Mouse (Mus musculus): ENCODE data around the gene Pdpk1. TPM values are rescaled to one million over a fixed set of nuclear protein-coding genes. Genes with fewer than 3 reads are reported as not detected.

The Pdpk1 gene
- total RNA-seq, 1 experiment = 25.6 TPM

DNA sequence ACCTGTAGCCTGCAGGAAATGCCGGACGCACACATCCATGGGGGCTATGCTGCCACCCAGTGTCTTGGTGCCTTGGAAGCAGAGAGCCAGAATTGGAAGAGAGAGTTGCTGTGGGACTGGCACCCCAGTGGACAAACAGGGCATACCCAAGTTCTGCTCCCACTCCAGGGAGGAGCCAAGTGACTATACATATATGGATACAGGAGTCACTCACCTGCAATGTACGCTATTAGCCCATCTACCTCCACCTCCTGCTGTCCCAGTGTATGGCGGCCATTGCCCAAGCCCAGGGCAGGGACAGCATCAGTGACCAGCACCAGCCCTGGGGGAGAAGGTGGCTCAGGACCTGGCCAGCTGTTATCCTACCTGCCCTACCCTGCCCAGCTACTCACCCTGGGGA lies 6.8 kb upstream of the Pdpk1 start:
- DNase-seq (ENCODE audit: low read depth, low spot score) = no peak
- TF ChIP-seq ZNF384 (IDR thresholded peaks at IDR 0.05; ENCODE audit: low read depth, low read length) (no peak), MAFK (IDR thresholded peaks at IDR 0.05; ENCODE audit: insufficient read depth, low read depth, low read length) (no peak), ZC3H11A (IDR thresholded peaks at IDR 0.05; ENCODE audit: borderline replicate concordance, low read depth, low read length) (no peak)
- Histone ChIP-seq H3K36me3 (ENCODE audit: control insufficient read depth, insufficient read depth, low read length, poor library complexity, severe bottlenecking) (peaks cover 22% of the 10 kb centered on the region; the same call in 1 of the 2 replicates), H3K9me3 (ENCODE audit: control insufficient read depth, insufficient read depth, low read depth, low read length) (no peaks in the 10 kb centered on the region), H3K4me3 (ENCODE audit: insufficient read depth in 1 of 2, low read depth in 1 of 2, low read length in 2 of 2, poor library complexity in 1 of 2, severe bottlenecking in 1 of 2) (no peak overlapping the region), H3K27ac (ENCODE audit: insufficient read depth, low read depth, low read length, poor library complexity, severe bottlenecking) (no peak overlapping the region), H3K9ac (ENCODE audit: insufficient read depth, low read depth, low read length, poor library complexity, severe bottlenecking) (no peak overlapping the region), H3K4me1 (ENCODE audit: control insufficient read depth in 2 of 2, insufficient read depth in 2 of 2, low read length in 2 of 2, poor library complexity in 1 of 2) (peaks cover 0 to 11% of the 10 kb centered on the region in 2 experiments; a peak in 2 of 4 replicates)
- in situ Hi-C loops (cut with MboI; ENCODE audit: low sequenced_read_pairs in 2 of 2, unreplicated experiment in 2 of 2) = no loop called here

DNA sequence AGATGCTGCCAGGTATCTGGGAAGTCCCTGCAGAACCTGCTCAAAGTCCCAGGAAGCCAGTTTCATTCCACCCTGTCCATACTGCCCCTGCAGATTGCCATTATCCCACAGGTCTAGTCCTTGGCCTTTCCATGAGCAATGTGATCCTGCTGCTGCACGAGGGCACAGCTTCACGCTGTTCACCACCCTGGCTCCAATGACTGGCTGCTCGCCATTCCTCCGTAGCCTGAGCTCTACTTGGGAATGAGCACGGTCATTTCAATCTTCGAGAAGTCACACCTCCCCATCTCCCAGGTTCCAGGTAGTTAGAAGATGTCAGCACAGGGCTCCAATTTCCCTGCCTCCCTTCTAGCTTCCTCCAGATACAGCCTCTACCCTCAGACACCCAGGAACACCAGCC lies 6.4 kb upstream of the Pdpk1 start:
- H3K4me3 ChIP-seq (ENCODE audit: insufficient read depth in 1 of 2, low read depth in 1 of 2, low read length in 2 of 2, poor library complexity in 1 of 2, severe bottlenecking in 1 of 2) = no peak overlapping the region
- TF ChIP-seq ZC3H11A (IDR thresholded peaks at IDR 0.05; ENCODE audit: borderline replicate concordance, low read depth, low read length) (no peak), HCFC1 (IDR thresholded peaks at IDR 0.05; ENCODE audit: borderline replicate concordance, insufficient read depth, low read length) (no peak), CHD2 (IDR thresholded peaks at IDR 0.05; ENCODE audit: low read depth, low read length) (no peak), ZNF384 (IDR thresholded peaks at IDR 0.05; ENCODE audit: low read depth, low read length) (no peak)
- no peak overlapping the region for H3K27ac ChIP-seq (ENCODE audit: insufficient read depth, low read depth, low read length, poor library complexity, severe bottlenecking)
- in situ Hi-C loops (cut with MboI; ENCODE audit: low sequenced_read_pairs in 2 of 2, unreplicated experiment in 2 of 2) = no loop called here
- DNase-seq (ENCODE audit: low read depth, low spot score) = no peak
- H3K4me1 ChIP-seq (ENCODE audit: control insufficient read depth in 2 of 2, insufficient read depth in 2 of 2, low read length in 2 of 2, poor library complexity in 1 of 2) = peaks cover 0 to 11% of the 10 kb centered on the region in 2 experiments; a peak in 2 of 4 replicates
- peaks cover 22% of the 10 kb centered on the region; the same call in 1 of the 2 replicates for H3K36me3 ChIP-seq (ENCODE audit: control insufficient read depth, insufficient read depth, low read length, poor library complexity, severe bottlenecking)
- H3K9ac ChIP-seq (ENCODE audit: insufficient read depth, low read depth, low read length, poor library complexity, severe bottlenecking) = no peak overlapping the region
- no peaks in the 10 kb centered on the region for H3K9me3 ChIP-seq (ENCODE audit: control insufficient read depth, insufficient read depth, low read depth, low read length)

DNA sequence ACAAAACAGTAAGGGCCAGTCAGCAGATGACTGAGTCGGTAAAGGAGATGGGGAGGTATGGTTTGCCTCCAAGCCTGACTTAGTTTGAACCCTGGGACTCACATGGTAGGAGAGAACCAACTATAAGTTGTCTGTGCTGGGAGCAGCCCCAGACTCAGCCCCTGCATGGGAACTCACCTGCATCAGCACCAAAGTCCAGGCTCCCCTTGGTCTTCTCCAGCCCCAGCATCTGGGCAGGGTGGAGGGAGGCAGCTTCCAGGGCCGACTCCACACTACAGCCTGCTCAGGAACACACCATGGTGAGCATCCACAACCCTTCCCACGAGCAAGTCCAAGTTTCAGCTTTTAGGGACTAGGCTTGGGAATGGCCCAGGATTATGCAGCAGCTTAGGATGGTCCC lies 5.7 kb upstream of the Pdpk1 start:
- Histone ChIP-seq H3K4me3 (ENCODE audit: insufficient read depth in 1 of 2, low read depth in 1 of 2, low read length in 2 of 2, poor library complexity in 1 of 2, severe bottlenecking in 1 of 2) (no peak overlapping the region), H3K27ac (ENCODE audit: insufficient read depth, low read depth, low read length, poor library complexity, severe bottlenecking) (no peak overlapping the region), H3K36me3 (ENCODE audit: control insufficient read depth, insufficient read depth, low read length, poor library complexity, severe bottlenecking) (peaks cover 22% of the 10 kb centered on the region; the same call in 1 of the 2 replicates), H3K9ac (ENCODE audit: insufficient read depth, low read depth, low read length, poor library complexity, severe bottlenecking) (no peak overlapping the region), H3K4me1 (ENCODE audit: control insufficient read depth in 2 of 2, insufficient read depth in 2 of 2, low read length in 2 of 2, poor library complexity in 1 of 2) (peaks cover under 1 to 6% of the 10 kb centered on the region in 2 experiments; a peak in 2 of 4 replicates), H3K9me3 (ENCODE audit: control insufficient read depth, insufficient read depth, low read depth, low read length) (no peaks in the 10 kb centered on the region)
- TF ChIP-seq MAFK (IDR thresholded peaks at IDR 0.05; ENCODE audit: insufficient read depth, low read depth, low read length) = no peak
- TF ChIP-seq CHD2 (IDR thresholded peaks at IDR 0.05; ENCODE audit: low read depth, low read length) = no peak
- TF ChIP-seq HCFC1 (IDR thresholded peaks at IDR 0.05; ENCODE audit: borderline replicate concordance, insufficient read depth, low read length) = no peak
- no peak for TF ChIP-seq ZNF384 (IDR thresholded peaks at IDR 0.05; ENCODE audit: low read depth, low read length)
- no peak for TF ChIP-seq ZC3H11A (IDR thresholded peaks at IDR 0.05; ENCODE audit: borderline replicate concordance, low read depth, low read length)
- DNase-seq (ENCODE audit: low read depth, low spot score) = no peak
- in situ Hi-C loops (cut with MboI; ENCODE audit: low sequenced_read_pairs in 2 of 2, unreplicated experiment in 2 of 2) = no loop called here

DNA sequence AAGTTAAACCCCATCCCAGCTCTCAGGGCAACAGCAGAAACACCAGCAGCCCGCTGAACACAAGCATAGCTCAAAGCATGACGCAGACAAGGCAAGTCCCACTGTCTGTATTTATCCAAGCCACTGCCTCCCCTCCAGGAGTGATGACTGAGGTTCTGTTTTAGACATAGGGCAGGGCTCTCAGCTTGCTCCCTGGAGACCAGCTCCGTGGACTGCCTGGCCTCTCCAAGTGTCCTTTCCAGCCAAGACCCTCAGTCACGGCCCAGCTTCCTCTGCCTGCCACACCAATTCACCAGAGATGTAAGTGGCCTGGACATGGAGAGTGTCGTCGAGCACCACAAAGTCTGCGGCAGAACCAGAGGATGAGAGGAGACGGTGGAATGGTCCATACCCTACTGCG lies 5.0 kb upstream of the Pdpk1 start:
- Histone ChIP-seq H3K36me3 (ENCODE audit: control insufficient read depth, insufficient read depth, low read length, poor library complexity, severe bottlenecking) (peaks cover 22% of the 10 kb centered on the region; the same call in 1 of the 2 replicates), H3K27ac (ENCODE audit: insufficient read depth, low read depth, low read length, poor library complexity, severe bottlenecking) (no peak overlapping the region), H3K4me3 (ENCODE audit: insufficient read depth in 1 of 2, low read depth in 1 of 2, low read length in 2 of 2, poor library complexity in 1 of 2, severe bottlenecking in 1 of 2) (no peak overlapping the region), H3K4me1 (ENCODE audit: control insufficient read depth in 2 of 2, insufficient read depth in 2 of 2, low read length in 2 of 2, poor library complexity in 1 of 2) (peaks cover 2 to 9% of the 10 kb centered on the region in 2 experiments; a peak in 3 of 4 replicates), H3K9me3 (ENCODE audit: control insufficient read depth, insufficient read depth, low read depth, low read length) (no peaks in the 10 kb centered on the region), H3K9ac (ENCODE audit: insufficient read depth, low read depth, low read length, poor library complexity, severe bottlenecking) (no peak overlapping the region)
- no peak for DNase-seq (ENCODE audit: low read depth, low spot score)
- TF ChIP-seq MAFK (IDR thresholded peaks at IDR 0.05; ENCODE audit: insufficient read depth, low read depth, low read length) (no peak), CHD2 (IDR thresholded peaks at IDR 0.05; ENCODE audit: low read depth, low read length) (no peak), ZNF384 (IDR thresholded peaks at IDR 0.05; ENCODE audit: low read depth, low read length) (no peak), HCFC1 (IDR thresholded peaks at IDR 0.05; ENCODE audit: borderline replicate concordance, insufficient read depth, low read length) (no peak), ZC3H11A (IDR thresholded peaks at IDR 0.05; ENCODE audit: borderline replicate concordance, low read depth, low read length) (no peak)
- in situ Hi-C loops (cut with MboI; ENCODE audit: low sequenced_read_pairs in 2 of 2, unreplicated experiment in 2 of 2) = no loop called here

DNA sequence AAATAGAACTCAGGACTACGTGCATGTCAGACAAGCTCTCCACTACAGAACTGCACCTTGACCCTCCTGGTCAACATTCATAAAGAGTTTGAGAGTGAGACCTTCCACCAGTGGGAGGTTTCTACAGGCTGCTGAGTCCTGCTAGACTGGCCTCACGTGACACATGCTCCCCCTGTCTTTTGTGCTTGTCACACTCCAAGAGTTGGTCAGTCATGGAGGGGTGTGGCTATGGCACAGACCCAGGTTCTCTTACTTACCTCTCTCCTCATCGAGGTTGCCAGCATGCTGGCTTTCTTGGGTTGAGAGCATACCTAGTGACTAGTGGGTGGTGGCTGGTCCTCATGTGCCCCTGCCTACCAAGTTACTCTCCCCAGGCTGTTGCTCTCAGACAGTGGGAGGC lies 3.7 kb upstream of the Pdpk1 start:
- TF ChIP-seq MAFK (IDR thresholded peaks at IDR 0.05; ENCODE audit: insufficient read depth, low read depth, low read length) (no peak), ZC3H11A (IDR thresholded peaks at IDR 0.05; ENCODE audit: borderline replicate concordance, low read depth, low read length) (no peak), CHD2 (IDR thresholded peaks at IDR 0.05; ENCODE audit: low read depth, low read length) (no peak), ZNF384 (IDR thresholded peaks at IDR 0.05; ENCODE audit: low read depth, low read length) (no peak), HCFC1 (IDR thresholded peaks at IDR 0.05; ENCODE audit: borderline replicate concordance, insufficient read depth, low read length) (no peak)
- no peak for DNase-seq (ENCODE audit: low read depth, low spot score)
- no peak overlapping the region for H3K9ac ChIP-seq (ENCODE audit: insufficient read depth, low read depth, low read length, poor library complexity, severe bottlenecking)
- no peak overlapping the region for H3K27ac ChIP-seq (ENCODE audit: insufficient read depth, low read depth, low read length, poor library complexity, severe bottlenecking)
- H3K9me3 ChIP-seq (ENCODE audit: control insufficient read depth, insufficient read depth, low read depth, low read length) = no peaks in the 10 kb centered on the region
- in situ Hi-C loops (cut with MboI; ENCODE audit: low sequenced_read_pairs in 2 of 2, unreplicated experiment in 2 of 2) = no loop called here
- no peak overlapping the region for H3K4me3 ChIP-seq (ENCODE audit: insufficient read depth in 1 of 2, low read depth in 1 of 2, low read length in 2 of 2, poor library complexity in 1 of 2, severe bottlenecking in 1 of 2)
- peaks cover 2 to 12% of the 10 kb centered on the region in 2 experiments; a peak in 3 of 4 replicates for H3K4me1 ChIP-seq (ENCODE audit: control insufficient read depth in 2 of 2, insufficient read depth in 2 of 2, low read length in 2 of 2, poor library complexity in 1 of 2)
- H3K36me3 ChIP-seq (ENCODE audit: control insufficient read depth, insufficient read depth, low read length, poor library complexity, severe bottlenecking) = peaks cover 22% of the 10 kb centered on the region; the same call in 1 of the 2 replicates

Measured in ES-E14 (cell line).